Mouse (Mus musculus): ENCODE results near the gene Ankrd13c. TPM values are rescaled to one million over a fixed set of nuclear protein-coding genes. Genes with fewer than 3 reads are reported as not detected.

Ankrd13c gene
- total RNA-seq, 2 experiments from 2014 or later = 111 to 113 TPM

DNA sequence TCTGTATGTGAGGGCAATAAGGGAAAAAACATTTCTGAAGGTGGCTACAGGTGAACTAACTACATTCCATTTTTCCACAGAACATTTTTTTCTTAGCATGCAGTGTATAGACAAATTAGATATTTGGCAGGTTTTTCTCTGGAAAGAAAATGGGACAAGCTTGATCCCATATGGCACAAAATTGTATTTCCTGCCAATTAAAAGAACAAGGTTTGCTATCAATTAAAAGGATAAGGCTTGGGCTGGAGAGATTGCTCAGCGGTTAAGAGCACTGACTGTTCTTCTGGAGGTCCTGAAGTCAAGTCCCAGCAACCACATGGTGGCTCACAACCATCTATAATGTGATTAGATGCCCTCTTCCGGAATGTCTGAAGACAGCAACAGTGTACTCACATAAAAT, 8.4 kb downstream of the Ankrd13c start:
- DNase-seq = no peak

GRCm38 (mm10) chr3:157956201-157956600, 9.2 kb downstream of the Ankrd13c start:
- DNase-seq = no peak

- DNase-seq = no peak
These were observed 10.3 kb downstream of the Ankrd13c start for GRCm38 (mm10) chr3:157957320-157957719.

GRCm38 (mm10) chr3:157971151-157971550, 24.1 kb downstream of the Ankrd13c start:
- no peak for DNase-seq

DNA sequence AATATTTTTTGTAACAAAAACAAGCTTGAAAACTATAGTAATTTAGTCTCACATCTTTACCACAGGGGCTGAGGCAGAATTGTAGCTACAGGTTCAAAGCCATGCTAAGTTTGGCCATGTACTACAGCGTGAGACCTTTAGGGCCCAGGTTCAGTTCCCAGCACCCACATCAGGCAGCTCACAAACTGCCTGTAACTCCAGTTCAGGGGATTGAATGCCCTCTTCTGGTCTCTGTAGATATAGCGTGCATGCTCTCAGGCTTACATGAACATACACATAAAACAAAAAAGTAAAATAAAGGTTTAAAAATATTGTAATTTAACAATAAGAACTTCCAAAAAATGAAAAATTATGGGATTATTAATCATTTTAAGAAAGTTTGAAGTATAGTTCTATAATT, 26.2 kb downstream of the Ankrd13c start:
- no peak for DNase-seq

GRCm38 (mm10) chr3:157979619-157980018, 32.6 kb downstream of the Ankrd13c start:
- no peak for DNase-seq

DNA sequence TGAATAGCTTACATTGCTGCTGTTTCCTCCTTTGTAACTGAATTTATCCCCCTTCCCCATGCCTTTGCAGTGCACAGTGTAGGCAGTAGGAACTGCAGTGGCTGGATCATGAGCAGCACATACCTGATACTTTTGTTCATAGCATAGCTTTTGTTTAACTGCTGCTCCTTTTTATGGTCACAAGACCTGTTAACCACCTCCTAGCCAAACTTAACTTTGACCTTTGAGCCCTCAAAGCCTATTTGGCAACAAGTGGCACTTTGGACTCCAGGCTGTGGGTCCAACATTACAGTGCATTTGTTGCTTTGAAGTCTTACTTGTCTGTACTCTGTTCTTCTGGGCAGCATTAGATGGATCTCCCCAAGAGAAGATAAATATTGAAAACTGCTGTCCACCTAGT, 46.3 kb downstream of the Ankrd13c start:
- DNase-seq = no peak

GRCm38 (mm10) chr3:157995726-157996125, 48.7 kb downstream of the Ankrd13c start:
- no peak for DNase-seq

GRCm38 (mm10) chr3:157998742-157999369, 51.8 kb downstream of the Ankrd13c start:
- no peak for DNase-seq

DNA sequence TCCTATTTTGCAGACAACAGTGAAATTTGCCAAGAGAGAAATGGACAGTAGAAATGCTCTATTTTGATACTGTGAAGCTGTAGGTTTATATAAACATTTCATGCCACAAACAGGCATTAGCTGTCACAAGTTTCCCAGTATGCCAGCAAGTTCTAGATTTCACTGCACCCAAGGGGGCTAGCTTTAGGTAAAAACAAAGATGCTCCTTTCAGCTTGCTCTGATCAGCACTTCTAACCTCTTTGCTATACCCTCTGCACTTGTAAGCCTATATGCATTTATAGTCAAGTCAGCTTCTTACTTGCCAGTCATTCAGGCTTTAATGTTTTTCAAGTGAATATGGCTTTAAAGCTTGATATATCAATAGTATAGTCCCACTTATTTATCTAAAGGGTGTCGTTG, 61.6 kb downstream of the Ankrd13c start:
- no peak for DNase-seq

DNA sequence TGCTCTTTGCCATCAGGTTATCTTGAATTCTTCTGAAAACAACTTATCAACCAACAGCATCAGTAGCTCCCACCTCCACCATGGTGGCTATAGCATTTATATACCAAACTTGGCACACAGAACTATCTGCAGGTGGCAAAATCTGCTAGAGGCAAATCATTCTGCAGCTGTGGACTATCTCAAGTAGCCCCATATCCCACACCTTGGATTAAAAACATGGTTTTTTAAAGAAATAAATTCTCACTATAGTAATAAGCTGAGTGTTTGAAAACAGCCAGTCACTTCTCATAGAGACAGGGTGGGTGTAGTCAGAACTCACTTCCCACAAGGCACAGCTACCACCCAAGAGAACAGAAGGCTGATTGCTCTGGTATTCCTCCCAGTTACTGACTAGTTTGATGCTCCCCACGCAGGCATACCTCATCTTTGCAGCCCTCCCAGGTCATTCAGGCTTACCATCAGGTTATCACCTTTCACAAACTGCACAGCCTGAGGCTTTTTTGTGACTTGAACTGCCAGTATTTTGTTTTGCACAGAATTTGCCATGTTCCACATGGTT, 62.8 kb downstream of the Ankrd13c start:
- DNase-seq = peak in 1 of 2 experiments; percentile 26

GRCm38 (mm10) chr3:158031371-158031925, 84.4 kb downstream of the Ankrd13c start:
- peak; percentile 84 to 88 for DNase-seq

DNA sequence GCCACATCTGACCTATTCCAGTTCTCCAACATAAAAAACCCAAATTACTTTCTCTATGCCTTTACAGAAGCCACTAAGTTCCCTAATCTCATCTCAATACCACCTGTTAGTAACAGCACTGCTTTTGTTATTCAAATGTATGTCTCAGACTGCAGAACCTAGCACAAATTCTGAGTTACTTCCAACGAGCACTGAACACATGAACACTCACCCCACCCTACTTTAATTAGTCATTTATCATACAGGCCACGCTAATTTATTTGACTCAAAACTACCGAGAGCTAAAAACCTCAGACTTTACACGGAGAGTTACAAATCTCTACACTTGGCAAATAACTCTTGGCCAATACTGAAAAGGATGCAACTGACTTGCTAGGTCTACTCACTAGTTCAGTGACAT, 85.1 kb downstream of the Ankrd13c start:
- DNase-seq = no peak

DNA sequence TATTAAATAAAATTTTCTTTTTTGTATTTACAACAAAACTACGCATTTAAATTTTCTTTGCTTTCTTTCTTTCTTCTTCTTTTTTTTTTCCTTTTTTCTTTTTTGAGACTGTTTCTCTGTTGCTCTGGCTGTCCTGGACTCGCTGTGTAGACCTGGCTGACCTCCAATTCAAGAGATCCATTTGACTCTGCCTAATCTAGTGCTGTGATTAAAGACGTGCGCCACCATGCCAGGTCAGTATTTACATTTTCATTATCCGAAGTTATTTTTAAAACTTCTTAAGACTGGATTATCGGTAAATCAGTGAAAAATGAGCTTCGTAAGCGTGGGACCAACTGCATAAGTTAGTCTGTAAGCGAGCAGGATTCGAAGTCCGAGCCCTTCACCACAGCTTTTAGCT, 88.8 kb downstream of the Ankrd13c start:
- no peak for DNase-seq

DNA sequence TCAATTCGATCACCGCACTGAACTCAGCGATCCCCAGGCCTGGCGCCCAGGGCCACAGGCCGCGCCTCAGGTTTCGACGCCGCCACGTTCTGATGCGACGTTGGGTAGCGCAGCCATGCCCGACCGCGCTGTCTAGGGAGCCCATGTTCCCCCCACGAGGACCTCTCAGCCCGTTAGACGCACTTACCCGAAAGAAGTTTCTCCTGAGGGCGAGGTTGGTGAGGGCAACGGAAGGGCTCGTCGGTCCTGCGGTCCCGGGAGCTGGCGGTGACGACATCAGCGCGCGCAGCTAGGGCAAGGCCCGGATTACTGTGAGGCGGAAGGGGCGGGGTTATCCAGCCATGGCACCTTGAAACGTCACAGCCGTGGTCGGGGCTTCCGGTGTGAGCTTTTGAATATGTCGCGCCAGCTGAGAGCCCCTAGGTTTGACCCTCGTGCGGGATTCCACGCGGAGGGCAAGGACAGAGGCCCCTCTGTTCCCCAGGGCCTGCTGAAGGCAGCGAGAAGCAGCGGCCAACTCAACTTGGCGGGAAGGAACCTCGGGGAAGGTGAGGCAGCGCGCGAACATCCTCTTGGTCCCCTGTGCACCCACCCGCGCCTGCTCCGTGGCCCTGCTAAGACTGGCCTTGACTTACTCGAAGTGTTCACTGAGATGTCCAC, 89.4 kb downstream of the Ankrd13c start, which contains the start of the genes Srsf11 and Lrrc40:
Gene Srsf11 (minus strand): TSS at position 311 of the 660 bp plus-strand sequence.
Gene Lrrc40 (plus strand): TSS at position 334 of the 660 bp plus-strand sequence.
- DNase-seq = peak; percentile 94 to 95

- no peak for DNase-seq
These were observed 91.1 kb downstream of the Ankrd13c start for GRCm38 (mm10) chr3:158038106-158038505.

GRCm38 (mm10) chr3:158040755-158041154, 93.7 kb downstream of the Ankrd13c start:
- no peak for DNase-seq

DNA sequence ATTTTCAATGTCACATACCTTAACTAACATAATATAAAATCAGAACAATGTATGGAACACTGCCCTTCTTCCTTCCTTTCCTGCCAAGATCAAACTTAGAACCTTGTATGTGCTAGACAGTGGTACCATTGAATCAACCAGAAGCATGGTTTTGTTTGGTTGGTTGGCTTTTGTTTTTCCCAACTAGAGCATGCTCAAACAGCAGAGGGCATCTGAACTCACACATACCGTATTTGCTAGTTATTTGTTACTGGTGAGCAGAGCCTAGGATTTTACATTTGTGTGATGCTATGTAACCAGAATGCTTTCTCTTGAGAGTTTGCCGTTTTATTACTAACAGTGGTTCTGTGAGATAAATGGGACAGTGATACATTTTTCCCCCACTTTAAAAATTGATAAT, 102.5 kb downstream of the Ankrd13c start:
- no peak for DNase-seq

Other genes starting within 250 kb of the Ankrd13c start
- gene Cth, start 22.2 kb upstream of the Ankrd13c start, total RNA-seq (2021) = 1 to 10 TPM; 7.2 TPM
- 100 to 1,000 TPM; 160 to 196 TPM for gene Srsf11, start 89.4 kb downstream of the Ankrd13c start, total RNA-seq (2021)
- gene Lrrc40, start 89.4 kb downstream of the Ankrd13c start, total RNA-seq (2021) = 10 to 100 TPM; 25.1 to 29.8 TPM

All from layer of hippocampus, postnatal 36 days (tissue).